Mouse (Mus musculus) liver, adult (tissue): ENCODE measurements around the gene Ppm1l.

Experiments used
- GATA4 ChIP-seq: IDR thresholded peaks from 2 replicates; pipeline ENCODE4 v1.6.1; 2014; ENCODE audit warnings: mild to moderate bottlenecking, low read length; ENCODE audit not compliant: insufficient replicate concordance

Gene Ppm1l

GRCm38 (mm10) chr3:69548704-69549455 lies 232.2 kb downstream of the Ppm1l start:
- no peak for TF ChIP-seq GATA4

- no peak for TF ChIP-seq GATA4
Observed at GRCm38 (mm10) chr3:69549602-69550001, 232.9 kb downstream of the Ppm1l start.

- TF ChIP-seq GATA4: no peak
Observed at GRCm38 (mm10) chr3:69555511-69555910, 238.8 kb downstream of the Ppm1l start.

- peak; percentile 51; the same call in 1 of the 2 replicates for TF ChIP-seq GATA4
Observed at GRCm38 (mm10) chr3:69556092-69556778, 239.6 kb downstream of the Ppm1l start.

GRCm38 (mm10) chr3:69559316-69559974 lies 242.8 kb downstream of the Ppm1l start:
- TF ChIP-seq GATA4: no peak

- no peak for TF ChIP-seq GATA4
Observed at GRCm38 (mm10) chr3:69559975-69560330, 243.3 kb downstream of the Ppm1l start.

- TF ChIP-seq GATA4: no peak
Observed at GRCm38 (mm10) chr3:69561686-69562085, 245.0 kb downstream of the Ppm1l start.

GRCm38 (mm10) chr3:69563406-69563805 lies 246.7 kb downstream of the Ppm1l start:
- TF ChIP-seq GATA4: no peak

- no peak for TF ChIP-seq GATA4
Observed at GRCm38 (mm10) chr3:69572561-69572960, 255.9 kb downstream of the Ppm1l start.

- TF ChIP-seq GATA4: no peak
Observed at GRCm38 (mm10) chr3:69575577-69575976, 258.9 kb downstream of the Ppm1l start.

- no peak for TF ChIP-seq GATA4
Observed at GRCm38 (mm10) chr3:69576715-69577114, 260.1 kb downstream of the Ppm1l start.

- no peak for TF ChIP-seq GATA4
Observed at GRCm38 (mm10) chr3:69578791-69579190, 262.1 kb downstream of the Ppm1l start.

- no peak for TF ChIP-seq GATA4
Observed at GRCm38 (mm10) chr3:69583798-69584197, 267.1 kb downstream of the Ppm1l start.

GRCm38 (mm10) chr3:69588101-69588760 lies 271.6 kb downstream of the Ppm1l start:
- no peak for TF ChIP-seq GATA4

- TF ChIP-seq GATA4: no peak
Observed at GRCm38 (mm10) chr3:69593426-69593825, 276.8 kb downstream of the Ppm1l start.
